27 mouse cellular contexts compared by ENCODE assay signal in the genomic region with DNA sequence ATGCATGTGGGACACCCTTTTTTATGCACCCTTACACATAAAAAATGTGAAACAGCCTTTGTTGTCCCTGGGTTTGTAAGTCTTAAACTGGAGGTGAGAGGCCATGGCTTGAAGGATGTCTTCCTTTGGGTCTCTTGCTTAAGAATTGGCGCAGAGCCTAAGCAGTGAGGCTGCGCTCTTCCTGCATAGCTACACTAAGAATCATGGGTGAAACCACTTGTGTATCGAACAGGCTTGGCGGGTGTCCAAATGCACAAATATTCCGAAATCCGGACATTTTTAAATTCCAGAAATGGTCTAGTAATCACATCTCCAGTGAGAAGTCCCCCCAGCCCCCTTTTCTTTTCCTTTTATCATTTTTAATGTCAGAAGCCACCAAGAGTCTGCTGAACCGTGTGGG. TPM values are rescaled to one million over a fixed set of nuclear protein-coding genes. Genes with fewer than 3 reads are reported as not detected.
DNase-seq lines count a peak whose midpoint lies in the region; TF ChIP-seq lines count a peak whose summit lies in the region.
"Had no signal": no experiment of that assay in that cellular context is flagged by ENCODE, and none has a peak within 500 bp of the region (broad histone marks: within the 10 kb centered on the region; RNA-seq: fewer than 3 reads in every experiment).

No protein-coding gene starts in this region.

- TF ChIP-seq CTCF in kidney, adult 2 months (conservative IDR thresholded peaks at IDR 0.05; ENCODE audit: insufficient read depth, insufficient read length, low read depth, low read length) = no peak
- no peak for TF ChIP-seq CTCF in embryonic fibroblast, embryonic 13.5 days (IDR thresholded peaks at IDR 0.05; ENCODE audit: borderline replicate concordance, insufficient read depth, low read length)

- H3K36me3 ChIP-seq in kidney, adult 2 months (ENCODE audit: control insufficient read depth, insufficient read depth, low read length) = peaks cover 4% of the 10 kb centered on the region

- peak; percentile 12 for DNase-seq in kidney, adult 2 months
- DNase-seq in kidney, adult 9 months = no peak
- peak; percentile 12 to 14 for DNase-seq in kidney, postnatal 4 days
- DNase-seq in kidney, adult 8-10 months = no peak
- DNase-seq in NIH3T3 (ENCODE audit: low read depth) = peak; percentile 71
- DNase-seq: cerebellum, adult 2 months; cerebellum, postnatal 14 days; gastrocnemius, postnatal 25 days; heart, adult 2 months; heart, postnatal 10 days; kidney, adult 18-20 months; lung, postnatal 10 days had no signal

- peaks cover 8% of the 10 kb centered on the region for H3K4me1 ChIP-seq in kidney, adult 2 months (ENCODE audit: control insufficient read depth, insufficient read depth, low read length)
- H3K4me1 ChIP-seq in embryonic fibroblast, embryonic 13.5 days (ENCODE audit: control insufficient read depth, insufficient read depth, low read length) = peaks cover 8% of the 10 kb centered on the region

- no peak overlapping the region for H3K4me3 ChIP-seq in kidney, adult 2 months (ENCODE audit: insufficient read depth, low read depth, low read length)
- H3K4me3 ChIP-seq in embryonic fibroblast, embryonic 13.5 days (ENCODE audit: insufficient read depth, low read length) = no peak overlapping the region
- H3K4me3 ChIP-seq: heart, adult 2 months; heart, embryonic 13.5 days; layer of hippocampus, adult 2 months; left cerebral cortex, adult 2 months; limb, embryonic 12.5 days; stomach, embryonic 15.5 days had no signal

- no peak for TF ChIP-seq POLR2A in kidney, adult 2 months (IDR thresholded peaks at IDR 0.05; ENCODE audit: low read depth, low read length)
- TF ChIP-seq POLR2A in embryonic fibroblast, embryonic 13.5 days (IDR thresholded peaks at IDR 0.05; ENCODE audit: low read depth, low read length) = no peak

- 62% methylated on average over 7 of the region's 7 CpGs for WGBS in kidney, adult 2 months

- H3K27ac ChIP-seq in kidney, adult 2 months (ENCODE audit: insufficient read depth, low read depth, low read length) = no peak overlapping the region
- peak overlapping the region; percentile 49; the same call in 1 of the 2 replicates for H3K27ac ChIP-seq in embryonic fibroblast, embryonic 13.5 days (ENCODE audit: insufficient read depth, low read length)
- H3K27ac ChIP-seq: heart, adult 2 months; heart, embryonic 13.5 days; hindbrain, embryonic 14.5 days; layer of hippocampus, adult 2 months; left cerebral cortex, adult 2 months; limb, embryonic 12.5 days; stomach, embryonic 15.5 days had no signal

- H3K27me3 ChIP-seq in kidney, adult 2 months (replicated peaks; ENCODE audit: control insufficient read depth, insufficient read depth, low read length) = no peaks in the 10 kb centered on the region
- H3K27me3 ChIP-seq: heart, embryonic 13.5 days; limb, embryonic 12.5 days; stomach, embryonic 15.5 days had no signal

RNA-seq across cellular contexts. Expression of a gene that starts 4.2 kb away (rescaled TPM):
- polyA plus RNA-seq in kidney, adult 2 months (2012; rRNA removed) = 2.2 and 5.2 TPM in 2 replicates
- 5.0 and 6.4 TPM in 2 replicates for polyA plus RNA-seq in embryonic fibroblast, embryonic 13.5 days (2011; ENCODE audit: insufficient read length, low read depth, missing spikeins)

RNA-seq across cellular contexts. Expression of a gene that starts 15.4 kb away (rescaled TPM):
- polyA plus RNA-seq in kidney, adult 2 months (2012; rRNA removed) = not detected in 2 replicates
- not detected in 2 replicates for polyA plus RNA-seq in embryonic fibroblast, embryonic 13.5 days (2011; ENCODE audit: insufficient read length, low read depth, missing spikeins)
- polyA plus RNA-seq: C2C12; cerebellum, adult 2 months; cortical plate, adult 2 months; forebrain, embryonic 14.5 days; heart, adult 2 months; heart, embryonic 13.5 days; hindbrain, embryonic 14.5 days; limb, embryonic 12.5 days; liver, adult 2 months; liver, embryonic 16.5 days; midbrain, embryonic 11.5 days; midbrain, embryonic 16.5 days; neural tube, embryonic 11.5 days; stomach, embryonic 15.5 days had no signal

RNA-seq across cellular contexts. Expression of a gene that starts 49.2 kb away (rescaled TPM):
- not detected in 2 replicates for polyA plus RNA-seq in kidney, adult 2 months (2012; rRNA removed)
- not detected in 2 replicates for polyA plus RNA-seq in embryonic fibroblast, embryonic 13.5 days (2011; ENCODE audit: insufficient read length, low read depth, missing spikeins)
- polyA plus RNA-seq: C2C12; cerebellum, adult 2 months; cortical plate, adult 2 months; forebrain, embryonic 14.5 days; heart, adult 2 months; heart, embryonic 13.5 days; hindbrain, embryonic 14.5 days; limb, embryonic 12.5 days; liver, adult 2 months; liver, embryonic 16.5 days; midbrain, embryonic 11.5 days; midbrain, embryonic 16.5 days; neural tube, embryonic 11.5 days; stomach, embryonic 15.5 days had no signal

RNA-seq across cellular contexts. Expression of a gene that starts 59.9 kb away (rescaled TPM):
- not detected in 2 replicates for polyA plus RNA-seq in kidney, adult 2 months (2012; rRNA removed)
- polyA plus RNA-seq in embryonic fibroblast, embryonic 13.5 days (2011; ENCODE audit: insufficient read length, low read depth, missing spikeins) = not detected in 2 replicates
- polyA plus RNA-seq: C2C12; cerebellum, adult 2 months; cortical plate, adult 2 months; forebrain, embryonic 14.5 days; heart, adult 2 months; heart, embryonic 13.5 days; hindbrain, embryonic 14.5 days; limb, embryonic 12.5 days; liver, adult 2 months; liver, embryonic 16.5 days; midbrain, embryonic 11.5 days; midbrain, embryonic 16.5 days; neural tube, embryonic 11.5 days; stomach, embryonic 15.5 days had no signal

Comparison
In these comparisons a context has a peak if more than half of its experiments do, and no peak if none do; other contexts are left out.
1. DNase-seq: peak in kidney, adult 2 months (single experiment), kidney, postnatal 4 days (2 of 2) and NIH3T3 (single experiment); none in kidney, adult 9 months (single experiment) and kidney, adult 8-10 months (0 of 2).